Mouse (Mus musculus) cerebellum, adult 11 months (tissue): ENCODE measurements at regions not wholly inside any gene's neighbourhood (a gene's known extent, or its start where the extent isn't known, plus 50 kb on each side); places are given as distances from the start of the nearest gene placed in this dataset.

Experiments
- DNase-seq: peaks from one replicate; pipeline ENCODE4 v3.0.0; 2022

DNA sequence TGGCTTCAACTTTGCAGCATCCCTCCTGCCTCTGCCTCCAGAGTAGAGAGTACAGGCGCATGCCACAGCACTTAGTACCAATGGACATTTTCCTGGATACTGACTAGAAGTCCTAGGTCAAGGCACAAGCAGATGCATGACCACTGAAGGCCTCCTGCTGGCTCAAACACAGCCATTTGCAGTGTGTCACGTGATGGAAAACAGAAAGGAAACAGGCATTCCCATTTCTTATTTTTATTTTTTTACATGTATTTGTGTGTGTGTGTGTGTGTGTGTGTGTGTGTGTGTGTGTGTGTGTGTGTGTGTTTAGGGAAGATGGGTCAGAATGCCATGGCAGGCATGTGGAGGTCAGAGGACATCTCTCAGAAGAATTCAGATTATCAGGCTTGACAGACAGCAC, 65.6 kb downstream of the Thap12 start:
- DNase-seq: no peak

DNA sequence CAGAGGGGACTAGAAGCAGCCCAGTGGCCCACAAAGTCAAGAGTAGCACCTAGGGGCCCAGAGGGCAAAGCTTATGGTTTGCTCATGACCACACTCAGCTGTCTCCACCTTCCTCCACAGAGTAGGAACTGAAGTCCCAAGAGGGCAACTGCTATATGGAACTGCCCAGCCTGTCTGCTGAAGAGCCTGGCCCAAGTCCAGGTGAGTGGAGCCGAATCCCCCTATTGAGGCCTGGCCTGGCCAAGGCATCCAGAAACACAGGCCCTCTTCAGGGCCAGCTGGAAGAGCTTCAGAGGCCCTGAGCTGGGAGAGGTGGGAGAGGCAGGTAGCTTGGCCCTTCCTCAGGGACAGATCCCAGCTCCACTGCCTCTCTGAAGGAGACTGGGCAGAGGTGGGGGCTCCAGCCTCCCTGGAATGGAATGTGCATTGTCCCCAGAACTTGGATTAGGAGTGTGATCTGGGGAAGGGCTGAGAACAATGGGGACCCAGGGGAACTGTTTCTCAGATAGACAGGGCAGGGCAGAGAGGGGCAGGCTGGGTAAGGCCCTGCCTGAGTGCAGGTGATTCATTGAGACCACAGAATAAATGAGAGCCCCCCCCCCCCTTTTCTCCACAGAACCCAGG, 65.7 kb upstream of the Wnt11 start:
- DNase-seq: no peak

DNA sequence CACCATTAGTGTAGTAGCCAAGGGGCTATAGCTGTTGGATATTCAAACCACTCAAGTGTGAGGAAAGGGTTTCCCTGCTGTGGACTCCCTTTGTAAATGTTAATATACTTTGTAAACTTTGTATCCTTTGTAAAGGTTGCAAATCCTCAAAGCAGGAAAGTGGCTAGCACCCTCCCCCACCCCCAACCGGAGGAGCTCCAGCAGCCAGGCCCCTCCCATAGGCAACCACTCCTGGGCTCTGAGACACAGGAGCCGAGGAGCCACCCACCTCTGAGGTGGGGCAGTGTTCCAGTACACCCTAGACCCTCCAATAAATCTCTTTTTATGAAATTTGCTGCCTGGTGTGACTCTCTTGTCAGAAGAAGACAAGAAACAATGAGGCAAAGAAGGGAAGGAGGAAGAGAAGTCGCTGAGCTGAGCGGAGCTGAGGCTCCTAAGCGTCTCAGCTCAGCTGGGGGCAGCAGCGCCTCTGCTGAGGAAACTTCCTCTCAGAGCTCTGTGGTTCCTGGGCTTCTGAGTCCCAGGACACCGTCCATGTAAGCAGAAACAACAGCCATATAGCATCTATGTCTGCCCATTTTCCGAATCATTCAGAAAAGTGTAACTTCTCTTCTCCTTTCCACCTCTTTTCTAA, 64.5 kb upstream of the Wnt11 start:
- no peak for DNase-seq

DNA sequence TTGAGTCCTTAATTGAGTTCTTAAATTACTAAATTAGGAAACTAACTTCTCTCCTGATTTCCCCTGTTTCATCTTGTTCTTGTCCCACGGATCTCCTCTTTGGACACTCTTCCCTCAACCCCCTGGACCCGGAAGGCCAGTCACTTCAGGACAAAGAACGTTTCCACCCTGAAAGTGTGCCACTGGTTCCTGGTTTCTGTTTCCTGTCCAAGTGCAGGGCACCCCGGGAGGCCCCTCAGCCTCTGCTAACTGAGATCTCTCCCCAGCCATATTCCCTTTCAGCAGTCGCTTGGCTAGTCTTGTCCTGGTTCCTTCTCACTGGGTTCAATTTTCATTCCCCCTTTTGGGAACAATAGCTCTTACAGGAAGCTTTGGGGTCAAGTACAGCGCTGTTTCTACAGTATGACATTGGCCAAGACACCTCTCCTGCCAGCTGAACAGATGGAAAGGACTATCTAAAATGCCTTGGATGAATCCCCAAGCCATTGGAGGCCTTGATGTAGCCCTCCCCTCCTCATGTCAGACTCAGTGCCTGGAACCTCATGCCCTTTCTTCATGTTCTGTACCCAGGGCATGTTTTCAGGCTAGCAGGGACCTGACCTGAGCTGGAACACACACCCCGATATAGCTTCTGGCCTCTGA, 63.7 kb upstream of the Wnt11 start:
- DNase-seq: peak; percentile 18

DNA sequence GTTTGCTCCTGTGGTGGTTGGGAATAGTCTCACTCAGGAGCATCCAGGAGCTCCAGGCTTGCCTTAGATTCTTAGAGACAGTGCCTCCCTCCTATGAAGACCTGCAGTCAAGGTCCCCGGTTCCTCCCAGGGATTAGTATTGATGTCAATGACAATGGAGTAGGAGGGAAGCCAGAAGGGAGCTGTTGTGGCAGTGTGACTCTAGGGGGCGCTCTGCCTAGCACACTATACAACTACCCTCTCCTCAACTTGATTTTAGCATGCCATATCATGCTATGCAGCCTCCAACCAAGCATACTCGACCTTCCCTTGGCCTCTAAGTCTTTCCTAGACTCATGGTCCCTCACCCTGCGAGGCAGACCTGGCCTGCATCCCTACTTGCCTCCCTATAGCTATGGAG, 60.3 kb upstream of the Wnt11 start:
- no peak for DNase-seq

DNA sequence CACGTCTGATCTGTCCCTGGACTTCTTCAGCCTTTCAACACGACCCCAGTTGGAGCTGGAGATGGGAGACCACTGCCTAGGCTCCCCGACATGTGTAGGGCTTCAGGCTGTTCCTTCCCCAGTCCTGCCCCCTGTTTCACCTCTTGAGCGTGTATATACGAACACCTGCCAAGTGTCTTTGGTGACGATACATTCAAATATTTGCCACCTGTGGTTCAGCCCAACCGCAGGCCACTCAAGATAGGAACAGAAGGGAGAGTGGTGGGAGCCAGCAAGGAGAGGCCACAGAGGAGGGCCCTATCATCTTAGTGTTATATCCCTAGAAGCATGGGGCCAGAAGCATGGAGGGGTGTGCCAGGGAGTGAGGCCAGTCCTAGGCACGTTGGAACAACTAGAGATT, 59.9 kb upstream of the Wnt11 start:
- DNase-seq: no peak

DNA sequence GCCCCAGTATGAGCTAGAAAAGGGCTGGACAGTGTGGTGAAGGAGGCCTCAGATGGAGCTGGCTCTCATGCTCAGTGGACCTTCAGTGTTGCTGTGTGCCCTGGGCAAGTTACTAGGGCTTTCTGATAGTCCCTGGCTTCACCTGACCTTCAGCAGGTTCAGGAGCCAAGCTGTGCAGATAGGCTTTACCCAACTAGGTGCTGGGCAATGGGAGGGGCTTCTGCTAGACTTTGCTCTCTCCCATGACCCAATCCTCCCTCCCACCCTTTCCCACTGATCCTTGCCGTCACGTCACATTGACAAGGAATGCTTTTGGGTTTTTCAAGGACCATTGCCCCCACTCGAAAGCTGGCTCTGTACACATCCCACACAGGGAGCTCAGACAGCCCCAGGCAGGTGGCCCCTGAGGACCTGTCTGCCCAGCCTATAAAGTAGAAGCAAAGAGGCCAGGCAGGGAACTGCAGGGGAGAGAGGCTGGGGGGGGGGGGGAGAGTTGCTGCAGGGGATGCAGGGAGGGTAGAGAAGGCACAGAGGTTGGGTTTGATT, 57.5 kb upstream of the Wnt11 start:
- no peak for DNase-seq

DNA sequence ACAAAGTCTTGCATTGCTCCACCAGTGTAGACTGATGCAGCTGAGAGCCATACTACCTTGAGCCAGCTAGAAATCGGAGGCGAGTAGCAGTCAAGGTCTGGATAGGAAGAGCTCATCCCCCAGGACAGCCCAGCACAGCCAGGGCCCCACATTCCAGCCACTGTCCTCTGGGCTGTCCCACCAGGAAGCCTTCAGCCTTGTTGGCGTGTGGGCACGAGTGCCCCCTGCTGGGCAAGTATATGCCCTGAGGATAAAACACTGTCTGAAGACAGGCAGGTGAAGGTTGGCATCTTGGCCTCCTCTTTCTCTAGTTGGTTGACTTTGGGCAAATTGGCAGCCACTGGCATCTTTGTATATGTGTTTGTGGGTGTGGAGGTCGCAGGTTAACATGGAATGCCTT, 56.0 kb upstream of the Wnt11 start:
- peak; percentile 35 for DNase-seq

DNA sequence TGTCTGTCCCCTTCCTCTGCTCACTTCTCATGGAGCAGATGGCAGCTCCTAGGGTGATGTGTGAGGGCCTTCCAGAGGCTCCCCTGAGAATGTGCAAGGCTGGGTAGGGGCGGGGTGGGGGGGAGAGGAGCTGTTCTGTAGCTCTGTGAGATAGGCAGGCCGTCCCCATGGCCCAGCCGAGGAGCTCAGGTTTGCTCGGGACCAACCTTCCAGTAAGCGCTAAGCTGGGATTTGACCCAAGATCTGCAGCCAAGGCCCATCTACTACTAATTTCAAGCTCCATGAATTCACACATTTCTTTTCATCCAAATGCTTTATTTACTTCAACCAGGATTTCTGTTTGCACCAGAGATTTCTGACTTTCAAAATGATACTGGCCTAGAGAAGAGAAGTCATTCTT, 51.4 kb upstream of the Wnt11 start:
- no peak for DNase-seq

DNA sequence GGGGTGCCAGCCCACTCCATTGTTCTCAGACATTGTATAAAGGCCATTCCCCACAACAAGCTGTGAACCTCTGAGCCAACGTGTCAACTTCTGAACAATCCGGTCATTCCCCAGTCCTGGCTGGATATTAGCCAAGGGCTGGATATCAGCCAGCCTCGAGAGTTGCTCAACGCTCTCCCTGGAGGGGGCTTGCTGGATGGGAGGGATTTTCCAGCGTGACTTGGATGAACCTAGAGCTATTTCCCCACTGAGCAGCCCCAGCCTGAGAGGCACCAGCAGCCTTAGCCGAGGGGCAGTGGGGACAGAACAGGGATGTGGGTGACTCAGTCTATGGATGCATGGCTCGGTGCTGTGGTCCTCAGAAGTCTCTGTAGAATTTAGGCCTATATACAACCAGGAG, 51.0 kb upstream of the Wnt11 start:
- no peak for DNase-seq

DNA sequence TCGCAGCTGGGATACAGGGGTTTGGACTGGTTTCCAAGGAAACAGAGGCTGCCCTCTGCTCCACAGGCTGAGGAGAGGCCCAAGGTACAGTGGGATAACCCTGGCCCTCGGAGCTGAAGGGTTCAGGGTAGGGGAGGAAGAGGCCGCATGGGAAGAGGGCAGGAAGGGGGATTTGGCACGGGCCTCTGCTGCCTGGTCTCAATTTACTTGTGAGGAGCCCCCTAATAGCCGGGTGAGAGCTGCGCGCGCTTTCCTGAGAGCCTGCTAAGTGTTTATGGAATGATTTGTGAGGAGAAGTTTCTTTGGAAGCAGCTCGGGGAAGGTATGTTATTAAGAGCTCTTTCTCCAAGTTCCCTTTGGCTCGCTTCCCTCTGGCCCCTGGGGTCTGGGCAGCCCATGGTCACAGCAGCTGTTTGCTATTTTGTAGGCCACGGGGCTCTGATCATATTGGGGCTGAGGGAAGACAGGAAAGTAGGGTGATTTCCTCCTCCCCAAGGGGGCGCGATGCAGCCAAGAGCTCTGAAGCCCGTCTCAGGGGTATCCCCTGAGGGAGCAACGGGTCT, 50.5 kb upstream of the Wnt11 start:
- no peak for DNase-seq
